Mouse (Mus musculus) megakaryocyte, adult 5-6 weeks (primary cell): ENCODE results near the gene Mfap2. TPM values are rescaled to one million over a fixed set of nuclear protein-coding genes. Genes with fewer than 3 reads are reported as not detected.

Experiments used
- ATAC-seq: 2 replicates; pipeline ENCODE4 v1.8.0; 2016; ENCODE audit warnings: mild to moderate bottlenecking, inconsistent platforms; ENCODE audit not compliant: poor library complexity, severe bottlenecking
- total RNA-seq, 2 experiments: library from RNA; stranded (forward) in 1 of 2; stranded (reverse) in 1 of 2; fragments of 153-499, 151-499 nt in 1 of 2; fragments of 221-1000, 200-1000 nt in 1 of 2; gene quantifications; 2 replicates each; pipeline versions ENCODE4 v1.2.3 to v1.2.4; 2015 to 2017

Mfap2 gene
- total RNA-seq, 2 experiments from 2014 or later, result not detected

DNA sequence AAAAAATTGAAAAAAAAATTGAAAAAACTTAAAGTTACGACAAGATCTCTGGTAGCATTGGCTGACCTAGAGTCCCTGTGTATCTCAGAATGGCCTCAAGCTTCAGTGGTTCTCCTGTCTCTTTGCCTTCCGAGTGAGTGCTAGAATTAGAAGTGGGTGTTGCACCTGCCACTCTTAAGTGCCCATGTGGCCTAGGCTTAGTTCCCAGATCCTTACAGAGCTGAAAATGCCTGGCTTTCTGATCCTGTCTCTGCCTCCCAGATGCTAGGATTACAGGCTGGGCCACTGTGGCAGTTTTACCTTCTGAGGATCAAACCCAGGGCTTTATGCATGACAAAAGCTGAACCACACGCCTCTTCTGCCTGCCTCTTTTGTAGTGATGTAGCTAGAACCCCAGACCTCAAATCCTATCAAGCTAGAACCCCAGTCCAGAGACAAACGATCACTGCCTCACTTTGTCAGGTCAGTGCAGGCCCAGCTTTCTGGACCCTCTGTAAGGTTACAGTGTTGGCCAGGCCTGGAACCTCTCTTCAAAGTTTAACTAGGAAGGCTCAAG is 54.0 kb downstream of the Mfap2 start:
- ATAC-seq, result no peak

GRCm38 (mm10) chr4:141065123-141065522 is 54.9 kb downstream of the Mfap2 start:
- peak; percentile 63 for ATAC-seq

Other genes starting within 250 kb of the Mfap2 start
- gene Padi4, start 236.2 kb upstream of the Mfap2 start, total RNA-seq (2015), result 54.2 and 58.1 TPM in 2 replicates
- 60.7 and 63.3 TPM in 2 replicates for gene Padi4, start 236.2 kb upstream of the Mfap2 start, total RNA-seq (2017)
- 0.27 and 0.51 TPM in 2 replicates for gene Padi3, start 199.8 kb upstream of the Mfap2 start, total RNA-seq (2015)
- gene Padi3, start 199.8 kb upstream of the Mfap2 start, total RNA-seq (2017), result 0.26 TPM in 1 of 2 replicates, not detected in the other
- not detected in 2 replicates for gene Padi1, start 164.6 kb upstream of the Mfap2 start, total RNA-seq (2015)
- not detected in 2 replicates for gene Padi1, start 164.6 kb upstream of the Mfap2 start, total RNA-seq (2017)
- 53.2 and 54.0 TPM in 2 replicates for gene Padi2, start 104.1 kb upstream of the Mfap2 start, total RNA-seq (2015)
- gene Padi2, start 104.1 kb upstream of the Mfap2 start, total RNA-seq (2017), result 53.5 and 56.7 TPM in 2 replicates
- gene Sdhb, start 49.2 kb upstream of the Mfap2 start, total RNA-seq (2015), result 182 and 183 TPM in 2 replicates
- gene Sdhb, start 49.2 kb upstream of the Mfap2 start, total RNA-seq (2017), result 110 and 120 TPM in 2 replicates
- gene Atp13a2, start 23.5 kb upstream of the Mfap2 start, total RNA-seq (2015), result 25.1 and 29.7 TPM in 2 replicates
- 37.2 and 43.5 TPM in 2 replicates for gene Atp13a2, start 23.5 kb upstream of the Mfap2 start, total RNA-seq (2017)
- 1.9 and 2.8 TPM in 2 replicates for gene Crocc, start 50.1 kb downstream of the Mfap2 start, total RNA-seq (2015)
- gene Crocc, start 50.1 kb downstream of the Mfap2 start, total RNA-seq (2017), result 8.6 and 9.1 TPM in 2 replicates
- 70.2 and 72.2 TPM in 2 replicates for gene Necap2, start 67.9 kb downstream of the Mfap2 start, total RNA-seq (2015)
- 126 and 133 TPM in 2 replicates for gene Necap2, start 67.9 kb downstream of the Mfap2 start, total RNA-seq (2017)
- gene Spata21, start 77.9 kb downstream of the Mfap2 start, total RNA-seq (2015), result not detected in 2 replicates
- not detected in 2 replicates for gene Spata21, start 77.9 kb downstream of the Mfap2 start, total RNA-seq (2017)
- 45.4 and 46.8 TPM in 2 replicates for gene Szrd1, start 129.4 kb downstream of the Mfap2 start, total RNA-seq (2015)
- gene Szrd1, start 129.4 kb downstream of the Mfap2 start, total RNA-seq (2017), result 41.0 and 46.9 TPM in 2 replicates
- gene Fbxo42, start 137.5 kb downstream of the Mfap2 start, total RNA-seq (2015), result 14.1 and 16.3 TPM in 2 replicates
- gene Fbxo42, start 137.5 kb downstream of the Mfap2 start, total RNA-seq (2017), result 10.0 and 12.6 TPM in 2 replicates
- gene Rsg1, start 203.5 kb downstream of the Mfap2 start, total RNA-seq (2015), result not detected in 2 replicates
- gene Rsg1, start 203.5 kb downstream of the Mfap2 start, total RNA-seq (2017), result 0.77 and 0.95 TPM in 2 replicates
- gene Arhgef19, start 229.1 kb downstream of the Mfap2 start, total RNA-seq (2015), result not detected in 2 replicates
- not detected in 2 replicates for gene Arhgef19, start 229.1 kb downstream of the Mfap2 start, total RNA-seq (2017)